Mouse (Mus musculus) ES-Bruce4 (cell line): Measurements from ENCODE around the gene Foxp1.

ENCODE experiments used
- CTCF ChIP-seq: IDR thresholded peaks from one replicate; pipeline ENCODE4 v1.8.1; 2011; ENCODE audit warnings: low read depth, low read length
- EP300 ChIP-seq: IDR thresholded peaks from 2 replicates; pipeline ENCODE4 v1.6.1; 2011; ENCODE audit warnings: low read depth, low read length; ENCODE audit not compliant: insufficient read depth
- POLR2A ChIP-seq: IDR thresholded peaks from one replicate; pipeline ENCODE4 v1.8.1; 2011; ENCODE audit warnings: low read length; ENCODE audit not compliant: insufficient read depth

DNA sequence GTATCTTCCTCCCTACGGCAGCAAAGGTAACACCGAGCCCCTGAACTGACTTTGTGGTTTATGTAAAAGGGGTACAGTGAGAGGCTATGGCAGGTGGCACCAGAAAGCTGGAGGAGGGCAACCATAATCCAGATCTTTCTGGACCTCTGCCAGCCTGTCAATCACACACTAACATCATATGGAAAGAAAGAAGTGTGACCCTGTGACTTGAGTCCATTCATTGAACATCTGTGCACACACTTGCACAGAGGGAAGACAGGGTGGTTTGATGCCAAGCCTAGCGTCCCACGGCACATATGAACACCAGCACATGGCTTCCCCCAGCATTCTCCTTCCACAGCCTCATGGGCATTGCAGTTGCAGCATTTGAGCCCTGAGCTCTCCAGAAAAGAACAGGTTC is 58.1 kb downstream of the Foxp1 start:
- no peak for TF ChIP-seq CTCF
- TF ChIP-seq POLR2A: no peak
- no peak for TF ChIP-seq EP300
